Mouse (Mus musculus) heart, embryonic 11.5 days (tissue): ENCODE data around the gene Acr. TPM values are rescaled to one million over a fixed set of nuclear protein-coding genes. Genes with fewer than 3 reads are reported as not detected.
A peak's percentile ranks its signal among the peaks of the same experiment; 100 is the strongest.

Source experiments
- ATAC-seq: fragments of 200-750 bp; cut with Nextera tagmentation; replicated peaks from 2 replicates; pipeline ENCODE4 v1.8.0; 2017; ENCODE audit warnings: moderate library complexity; ENCODE audit not compliant: insufficient number of reproducible peaks, low FRiP score, low TSS enrichment
- H3K27ac ChIP-seq: fragments of 300-500 bp; sonication (generic); 2 replicates; pipeline ENCODE4 v1.5.1; 2014; ENCODE audit warnings: mild to moderate bottlenecking, low read depth, low read length
- H3K27me3 ChIP-seq: fragments of 300-500 bp; sonication (generic); 2 replicates; pipeline ENCODE4 v1.6.1; 2014; ENCODE audit warnings: mild to moderate bottlenecking, low read length, mixed read lengths; ENCODE audit not compliant: control insufficient read depth, insufficient read depth
- H3K36me3 ChIP-seq: fragments of 300-500 bp; sonication (generic); 2 replicates; pipeline ENCODE4 v1.6.1; 2014; ENCODE audit warnings: mild to moderate bottlenecking, low read length, moderate library complexity, mixed read lengths; ENCODE audit not compliant: control insufficient read depth, insufficient read depth
- H3K4me1 ChIP-seq: fragments of 300-500 bp; sonication (generic); 2 replicates; pipeline ENCODE4 v1.6.1; 2014; ENCODE audit warnings: low read length; ENCODE audit not compliant: control insufficient read depth, insufficient read depth
- H3K4me2 ChIP-seq: fragments of 300-500 bp; sonication (generic); 2 replicates; pipeline ENCODE4 v1.6.1; 2014; ENCODE audit warnings: mild to moderate bottlenecking, moderate library complexity
- H3K4me3 ChIP-seq: fragments of 300-500 bp; sonication (generic); 2 replicates; pipeline ENCODE4 v1.5.1; 2014; ENCODE audit warnings: low read depth, low read length
- H3K9ac ChIP-seq: fragments of 300-500 bp; sonication (generic); 2 replicates; pipeline ENCODE4 v1.6.1; 2014; ENCODE audit warnings: mild to moderate bottlenecking, low read depth, low read length, moderate library complexity
- H3K9me3 ChIP-seq: fragments of 300-500 bp; sonication (generic); replicated peaks from 2 replicates; pipeline ENCODE4 v1.6.1; 2016; ENCODE audit warnings: low read length; ENCODE audit not compliant: control insufficient read depth
- WGBS: fragments of 180-500 bp; shearing (Covaris S2); extraction: QIAGEN DNeasy Blood & Tissue Kit; methylation state at CpG from one replicate; pipeline ENCODE4 v1.1.7; 2014; ENCODE audit not compliant: insufficient replicate concordance; 5-methylcytosine and 5-hydroxymethylcytosine counted together
- polyA plus RNA-seq: library from polyadenylated mRNA; unstranded; fragments of >200 nt; fragmentation: Nextera tagmentation; extraction: Ambion mirVana; gene quantifications from 2 replicates; pipeline ENCODE4 v1.2.1, GENCODE M21; 2014

Acr gene
- polyA plus RNA-seq: 0.20 TPM in 2 replicates

- Histone ChIP-seq H3K4me3 (no peak within 1 kb of the TSS), H3K9ac (no peak within 1 kb of the TSS), H3K27me3 (no peaks in the 10 kb centered on the region), H3K9me3 (no peaks in the 10 kb centered on the region), H3K4me1 (no peaks in the 10 kb centered on the region), H3K27ac (no peak within 1 kb of the TSS), H3K36me3 (no peaks in the 10 kb centered on the region), H3K4me2 (no peak within 1 kb of the TSS)
- no peak for ATAC-seq
- WGBS: 81% methylated on average over 6 of the region's 6 CpGs
Measured at GRCm38 (mm10) chr15:89568114-89568513, at the start of gene Acr. TSS of gene Acr (plus strand) at chr15:89568326.

- Histone ChIP-seq H3K27me3 (peaks cover 39% of the 10 kb centered on the region), H3K4me2 (no peak overlapping the region), H3K4me3 (no peak overlapping the region), H3K36me3 (no peaks in the 10 kb centered on the region), H3K9ac (no peak overlapping the region), H3K27ac (no peak overlapping the region), H3K9me3 (no peaks in the 10 kb centered on the region), H3K4me1 (no peaks in the 10 kb centered on the region)
- WGBS: 63% methylated on average over 7 of the region's 7 CpGs
- no peak for ATAC-seq
Measured at GRCm38 (mm10) chr15:89521951-89522350, 46.2 kb upstream of the Acr start.

GRCm38 (mm10) chr15:89522566-89523282 lies 45.4 kb upstream of the Acr start:
- peak overlapping the region; percentile 56; the same call in 1 of the 2 replicates for H3K4me3 ChIP-seq
- ATAC-seq: 0 out of 2 replicates have a peak, but pooled peaks have one; percentile 8
- H3K4me2 ChIP-seq: peak overlapping the region; percentile 87

GRCm38 (mm10) chr15:89523283-89523832 lies 44.8 kb upstream of the Acr start:
- H3K4me1 ChIP-seq: no peaks in the 10 kb centered on the region
- H3K4me2 ChIP-seq: peak overlapping the region; percentile 87
- WGBS: 9% methylated on average over 28 of the region's 47 CpGs
- peaks cover 39% of the 10 kb centered on the region for H3K27me3 ChIP-seq
- no peaks in the 10 kb centered on the region for H3K36me3 ChIP-seq
- H3K4me3 ChIP-seq: peak overlapping the region; percentile 56
- ATAC-seq: peak; percentile 43; the same call in 1 of the 2 replicates
- no peak overlapping the region for H3K27ac ChIP-seq
- H3K9me3 ChIP-seq: no peaks in the 10 kb centered on the region
- H3K9ac ChIP-seq: no peak overlapping the region

More at GRCm38 (mm10) chr15:89522566-89523282, 45.4 kb upstream of the Acr start:
- H3K9ac ChIP-seq: no peak overlapping the region
- WGBS: 81% methylated on average over 10 of the region's 10 CpGs
- no peaks in the 10 kb centered on the region for H3K4me1 ChIP-seq
- H3K27ac ChIP-seq: no peak overlapping the region
- peaks cover 39% of the 10 kb centered on the region for H3K27me3 ChIP-seq
- no peaks in the 10 kb centered on the region for H3K36me3 ChIP-seq
- no peaks in the 10 kb centered on the region for H3K9me3 ChIP-seq

- no peak overlapping the region for H3K9ac ChIP-seq
- H3K4me1 ChIP-seq: no peaks in the 10 kb centered on the region
- H3K27me3 ChIP-seq: peaks cover 39% of the 10 kb centered on the region
- H3K9me3 ChIP-seq: no peaks in the 10 kb centered on the region
- H3K4me2 ChIP-seq: peak overlapping the region; percentile 87
- H3K36me3 ChIP-seq: no peaks in the 10 kb centered on the region
- no peak for ATAC-seq
- peak overlapping the region; percentile 56 for H3K4me3 ChIP-seq
- no peak overlapping the region for H3K27ac ChIP-seq
- 22% methylated on average over 48 of the region's 52 CpGs for WGBS
Measured at GRCm38 (mm10) chr15:89524001-89524571, 44.0 kb upstream of the Acr start.

GRCm38 (mm10) chr15:89524611-89525415 lies 43.3 kb upstream of the Acr start:
- H3K4me2 ChIP-seq: peak overlapping the region; percentile 87

GRCm38 (mm10) chr15:89525464-89525863 lies 42.7 kb upstream of the Acr start:
- H3K4me1 ChIP-seq: no peaks in the 10 kb centered on the region
- ATAC-seq: no peak
- H3K4me3 ChIP-seq: no peak overlapping the region
- no peak overlapping the region for H3K9ac ChIP-seq
- H3K27ac ChIP-seq: no peak overlapping the region
- 84% methylated on average over 8 of the region's 8 CpGs for WGBS
- no peaks in the 10 kb centered on the region for H3K9me3 ChIP-seq
- H3K36me3 ChIP-seq: no peaks in the 10 kb centered on the region
- peaks cover 39% of the 10 kb centered on the region for H3K27me3 ChIP-seq
- no peak overlapping the region for H3K4me2 ChIP-seq

More at GRCm38 (mm10) chr15:89524611-89525415, 43.3 kb upstream of the Acr start:
- WGBS: 62% methylated on average over 8 of the region's 8 CpGs
- H3K36me3 ChIP-seq: no peaks in the 10 kb centered on the region
- H3K4me1 ChIP-seq: no peaks in the 10 kb centered on the region
- no peak overlapping the region for H3K27ac ChIP-seq
- no peak for ATAC-seq
- peaks cover 39% of the 10 kb centered on the region for H3K27me3 ChIP-seq
- no peaks in the 10 kb centered on the region for H3K9me3 ChIP-seq
- H3K4me3 ChIP-seq: peak overlapping the region; percentile 56; the same call in 1 of the 2 replicates
- no peak overlapping the region for H3K9ac ChIP-seq

- Histone ChIP-seq H3K27ac (no peak overlapping the region), H3K27me3 (peaks cover 40% of the 10 kb centered on the region), H3K4me3 (no peak overlapping the region), H3K9me3 (no peaks in the 10 kb centered on the region), H3K9ac (no peak overlapping the region), H3K4me2 (no peak overlapping the region), H3K4me1 (no peaks in the 10 kb centered on the region), H3K36me3 (no peaks in the 10 kb centered on the region)
- WGBS: 64% methylated on average over 7 of the region's 7 CpGs
- no peak for ATAC-seq
Measured at GRCm38 (mm10) chr15:89525896-89526295, 42.2 kb upstream of the Acr start.
